Mouse (Mus musculus) hematopoietic stem cell, adult 5-6 weeks (primary cell): ENCODE results near the gene Mal. TPM values are rescaled to one million over a fixed set of nuclear protein-coding genes. Genes with fewer than 3 reads are reported as not detected.

Experiments used
- ATAC-seq, 2 experiments: fragments of 125-278 bp in 1 of 2; replicated peaks in 1 of 2; 2 replicates each; pipeline ENCODE4 v1.8.0; 2016 to 2017; ENCODE audit warnings: inconsistent platforms in 2 of 2, mild to moderate bottlenecking in 2 of 2, moderate number of reproducible peaks in 2 of 2, low read depth in 1 of 2, moderate TSS enrichment in 1 of 2; ENCODE audit not compliant: low FRiP score in 2 of 2, poor library complexity in 2 of 2, severe bottlenecking in 2 of 2, insufficient read depth in 1 of 2, low TSS enrichment in 1 of 2
- total RNA-seq: library from RNA; stranded (forward); fragments of 172-1452, 232-1000 nt; gene quantifications from 2 replicates; pipeline ENCODE4 v1.2.3, GENCODE M21; 2017

The Mal gene
- not detected in 2 replicates for total RNA-seq

- peak in 1 of 2 experiments; percentile 42; a peak in 1 of 4 replicates for ATAC-seq
Measured at GRCm38 (mm10) chr2:127656086-127656720, at the start of gene Mal. Mal (minus strand) TSS chr2:127656695.

GRCm38 (mm10) chr2:127705267-127705666, 48.8 kb upstream of the Mal start:
- ATAC-seq, result no peak

- ATAC-seq, result no peak
Measured at GRCm38 (mm10) chr2:127689239-127689638, 32.7 kb upstream of the Mal start.

- peak in 1 of 2 experiments; percentile 75; a peak in 3 of 4 replicates for ATAC-seq
Measured at GRCm38 (mm10) chr2:127683687-127684331, 27.3 kb upstream of the Mal start.

- ATAC-seq, result no peak
Measured at GRCm38 (mm10) chr2:127667843-127668506, 11.5 kb upstream of the Mal start.

- no peak for ATAC-seq
Measured at GRCm38 (mm10) chr2:127667015-127667414, 10.5 kb upstream of the Mal start.

GRCm38 (mm10) chr2:127662708-127663107, 6.2 kb upstream of the Mal start:
- no peak for ATAC-seq

- ATAC-seq, result no peak
Measured at GRCm38 (mm10) chr2:127655419-127655818, 1.1 kb downstream of the Mal start.

GRCm38 (mm10) chr2:127654786-127655185, 1.7 kb downstream of the Mal start:
- no peak for ATAC-seq

- no peak for ATAC-seq
Measured at GRCm38 (mm10) chr2:127652805-127653204, 3.7 kb downstream of the Mal start.

GRCm38 (mm10) chr2:127652335-127652734, 4.2 kb downstream of the Mal start:
- no peak for ATAC-seq

GRCm38 (mm10) chr2:127651601-127652000, 4.9 kb downstream of the Mal start:
- no peak for ATAC-seq

- no peak for ATAC-seq
Measured at GRCm38 (mm10) chr2:127649921-127650320, 6.6 kb downstream of the Mal start.

- ATAC-seq, result no peak
Measured at GRCm38 (mm10) chr2:127648145-127648544, 8.3 kb downstream of the Mal start.

- no peak for ATAC-seq
Measured at GRCm38 (mm10) chr2:127646875-127647274, 9.6 kb downstream of the Mal start.

- no peak for ATAC-seq
Measured at GRCm38 (mm10) chr2:127643728-127644704, 12.5 kb downstream of the Mal start.

- ATAC-seq, result no peak
Measured at GRCm38 (mm10) chr2:127638973-127639372, 17.5 kb downstream of the Mal start.
